Mouse (Mus musculus) frontal cortex, adult 2 months (tissue): Measurements from ENCODE around the gene Ccm2. TPM values are rescaled to one million over a fixed set of nuclear protein-coding genes. Genes with fewer than 3 reads are reported as not detected.

Experiments used
- DNase-seq, 2 experiments: peaks; one replicate each; pipeline ENCODE4 v3.0.0; 2022; ENCODE audit warnings: low spot score in 1 of 2; ENCODE audit errors: extremely low spot score in 1 of 2
- polyA plus RNA-seq: library from polyadenylated mRNA; depleted of rRNA; stranded (reverse); fragments of >200 nt; gene quantifications from 2 replicates; pipeline ENCODE4 v1.2.3, GENCODE M21; 2012; rRNA removed

Ccm2 gene
- polyA plus RNA-seq, 1 experiment, result 88.2 TPM

DNA sequence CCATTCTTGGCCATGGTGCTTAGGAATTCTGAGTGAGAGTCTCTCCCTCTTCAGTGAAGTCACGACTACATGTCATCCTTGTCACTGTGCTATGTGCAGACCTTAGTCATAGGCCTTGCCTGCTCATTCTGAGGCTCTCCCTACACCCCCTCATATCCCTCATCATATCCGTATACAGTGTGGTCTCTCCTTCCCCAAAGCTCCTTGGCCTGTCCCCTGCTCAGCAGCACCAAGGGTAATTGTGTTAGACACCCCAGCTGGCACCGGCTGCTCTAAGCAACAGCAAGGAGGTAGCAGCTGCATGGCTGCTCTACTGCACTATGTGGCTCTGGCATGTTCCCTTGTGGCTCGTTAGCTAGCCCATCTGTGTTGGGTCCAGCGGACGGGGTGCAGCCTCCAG is 97.9 kb downstream of the Ccm2 start:
- no peak for DNase-seq

Other genes starting within 250 kb of the Ccm2 start
- 119 and 134 TPM in 2 replicates for gene Zmiz2, start 157.8 kb upstream of the Ccm2 start, polyA plus RNA-seq
- 2,434 and 2,505 TPM in 2 replicates for gene Ppia, start 131.4 kb upstream of the Ccm2 start, polyA plus RNA-seq
- gene H2afv, start 102.4 kb upstream of the Ccm2 start, polyA plus RNA-seq, result 75.0 and 80.7 TPM in 2 replicates
- 102 and 103 TPM in 2 replicates for gene Purb, start 71.0 kb upstream of the Ccm2 start, polyA plus RNA-seq
- gene Myo1g, start 25.9 kb upstream of the Ccm2 start, polyA plus RNA-seq, result 0.80 and 0.96 TPM in 2 replicates
- 52.2 and 64.5 TPM in 2 replicates for gene Nacad, start 59.2 kb downstream of the Ccm2 start, polyA plus RNA-seq
- 59.8 and 64.9 TPM in 2 replicates for gene Tbrg4, start 79.2 kb downstream of the Ccm2 start, polyA plus RNA-seq
- gene Wap, start 91.8 kb downstream of the Ccm2 start, polyA plus RNA-seq, result not detected in 2 replicates
- gene Ramp3, start 111.6 kb downstream of the Ccm2 start, polyA plus RNA-seq, result 18.5 and 30.4 TPM in 2 replicates